Mouse (Mus musculus) lung, adult 2 months (tissue): Measurements from ENCODE around the gene Itgb4.

Experiments used
- CTCF ChIP-seq: fragments of 200-500 bp; IDR thresholded peaks from 2 replicates; pipeline ENCODE4 v1.5.1; 2011; ENCODE audit warnings: mild to moderate bottlenecking, low read length, control low read depth; ENCODE audit not compliant: insufficient read depth
- POLR2A ChIP-seq: fragments of 200-500 bp; IDR thresholded peaks from 2 replicates; pipeline ENCODE4 v1.6.1; 2011; ENCODE audit warnings: low read depth, mild to moderate bottlenecking, control low read depth, low read length, borderline replicate concordance; ENCODE audit errors: extremely low read depth

DNA sequence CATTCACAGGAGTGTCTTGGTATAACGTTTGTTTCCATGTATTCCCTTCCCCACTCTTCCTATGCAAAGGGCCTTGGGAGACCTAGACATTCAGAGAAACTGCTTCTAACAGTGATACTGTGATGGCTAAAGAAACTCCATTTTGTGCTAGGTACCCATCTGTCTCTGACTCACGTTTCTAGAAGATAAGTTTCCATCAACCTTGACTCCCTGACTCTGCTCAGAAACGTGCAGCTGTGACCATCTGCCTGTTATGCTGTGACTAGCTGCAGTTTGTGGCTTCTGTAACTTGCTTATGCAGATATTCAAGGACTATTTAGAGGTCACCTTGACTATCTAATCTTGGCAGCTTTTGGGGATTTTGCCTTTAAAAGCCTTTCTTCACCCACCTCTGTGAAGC, 43.3 kb upstream of the Itgb4 start:
- TF ChIP-seq POLR2A: no peak
- TF ChIP-seq CTCF: no peak
